Mouse (Mus musculus): ENCODE measurements around the gene Klhl42.

DNA sequence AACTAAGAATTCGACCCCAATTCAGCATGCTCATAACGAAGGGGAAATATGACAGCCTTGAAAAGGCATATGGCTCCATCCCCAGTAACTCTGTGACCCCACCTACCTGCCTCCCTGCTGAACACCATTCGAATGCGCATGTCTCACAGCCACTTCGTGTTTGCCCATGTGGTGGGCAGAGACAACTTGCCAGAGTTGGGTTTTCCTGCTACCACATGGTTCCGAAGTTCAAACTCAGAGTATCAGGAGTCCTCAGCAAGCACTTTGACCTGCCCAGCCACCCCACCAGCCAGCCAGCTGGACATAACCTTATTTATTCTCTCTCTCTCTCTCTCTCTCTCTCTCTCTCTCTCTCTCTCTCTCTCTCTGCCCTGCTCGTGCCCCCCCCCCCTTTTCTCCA, 3.4 kb upstream of the Klhl42 start:
- TF ChIP-seq CTCF (IDR thresholded peaks at IDR 0.05; ENCODE audit: low read depth): no peak
- TF ChIP-seq EP300 (IDR thresholded peaks at IDR 0.05; ENCODE audit: low read depth): no peak
